Mouse (Mus musculus) MEL (cell line): ENCODE data around the gene Cul4a. TPM values are rescaled to one million over a fixed set of nuclear protein-coding genes. Genes with fewer than 3 reads are reported as not detected.
A peak's percentile ranks its signal among the peaks of the same experiment; 100 is the strongest.

Experiments
- DNase-seq: peaks from one replicate; pipeline ENCODE4 v3.0.0; 2011; ENCODE audit warnings: low read depth, low spot score
- H3K27ac ChIP-seq: 2 replicates; pipeline ENCODE4 v1.5.1; 2012; ENCODE audit warnings: low read depth, mild to moderate bottlenecking, control low read depth, low read length, moderate library complexity; ENCODE audit not compliant: control insufficient read depth
- H3K27me3 ChIP-seq, 2 experiments: fragments of 150-350 bp in 1 of 2; sonication (generic) in 1 of 2; 2 replicates each; pipeline ENCODE4 v1.6.1; 2012; ENCODE audit warnings: low read length in 2 of 2, mild to moderate bottlenecking in 2 of 2, improper control_type of control experiment in 1 of 2, moderate library complexity in 1 of 2; ENCODE audit not compliant: insufficient read depth in 2 of 2, control insufficient read depth in 1 of 2
- H3K36me3 ChIP-seq, 2 experiments: 2 replicates each; pipeline ENCODE4 v1.6.1; 2012 to 2014; ENCODE audit warnings: low read length in 2 of 2, improper control_type of control experiment in 1 of 2, inconsistent platforms in 1 of 2, mild to moderate bottlenecking in 1 of 2; ENCODE audit not compliant: insufficient read depth in 2 of 2, control insufficient read depth in 1 of 2
- H3K4me1 ChIP-seq, 2 experiments: fragments of 150-350 bp in 1 of 2; sonication (generic) in 1 of 2; 2 replicates each; pipeline ENCODE4 v1.6.1; 2012; ENCODE audit warnings: low read length in 2 of 2, improper control_type of control experiment in 1 of 2, mild to moderate bottlenecking in 1 of 2; ENCODE audit not compliant: insufficient read depth in 2 of 2, control insufficient read depth in 1 of 2
- H3K4me3 ChIP-seq, 2 experiments: fragments of 150-350 bp in 1 of 2; sonication (generic) in 1 of 2; 2 replicates each; pipeline ENCODE4 v1.5.1; 2012; ENCODE audit warnings: low read depth in 2 of 2, low read length in 2 of 2, mild to moderate bottlenecking in 2 of 2, moderate library complexity in 2 of 2, control low read depth in 1 of 2, improper control_type of control experiment in 1 of 2; ENCODE audit not compliant: control insufficient read depth in 1 of 2, insufficient read depth in 1 of 2
- H3K79me2 ChIP-seq: 2 replicates; pipeline ENCODE4 v1.6.1; 2012; ENCODE audit warnings: mild to moderate bottlenecking, low read length, moderate library complexity; ENCODE audit not compliant: control insufficient read depth, poor library complexity, insufficient read depth
- H3K9ac ChIP-seq: 2 replicates; pipeline ENCODE4 v1.6.1; 2012; ENCODE audit warnings: low read depth, mild to moderate bottlenecking, control low read depth, low read length, moderate library complexity; ENCODE audit not compliant: control insufficient read depth, poor library complexity, severe bottlenecking
- H3K9me3 ChIP-seq: fragments of 150-350 bp; sonication (generic); replicated peaks from 2 replicates; pipeline ENCODE4 v1.6.1; 2012; ENCODE audit warnings: mild to moderate bottlenecking, low read length, improper control_type of control experiment, moderate library complexity; ENCODE audit not compliant: insufficient read depth
- BHLHE40 ChIP-seq: IDR thresholded peaks from 2 replicates; pipeline ENCODE4 v1.6.1; 2012; ENCODE audit warnings: low read depth, mild to moderate bottlenecking, inconsistent platforms, low read length, improper control_type of control experiment, borderline replicate concordance
- CHD1 ChIP-seq: IDR thresholded peaks from 2 replicates; pipeline ENCODE4 v1.6.1; 2012; ENCODE audit warnings: low read depth, mild to moderate bottlenecking, inconsistent platforms, low read length, improper control_type of control experiment
- CTCF ChIP-seq, 3 experiments: IDR thresholded peaks in 2 of 3; conservative IDR thresholded peaks in 1 of 3; 2 replicates each; pipeline ENCODE4 v1.5.1; 2011 to 2012; ENCODE audit warnings: low read length in 3 of 3, low read depth in 2 of 3, mild to moderate bottlenecking in 2 of 3, improper control_type of control experiment in 1 of 3, inconsistent platforms in 1 of 3, mixed read lengths in 1 of 3, moderate library complexity in 1 of 3; ENCODE audit not compliant: control insufficient read depth in 1 of 3, insufficient read depth in 1 of 3, poor library complexity in 1 of 3, severe bottlenecking in 1 of 3
- E2F4 ChIP-seq: IDR thresholded peaks from 2 replicates; pipeline ENCODE4 v1.6.1; 2011; ENCODE audit warnings: low read depth, low read length, improper control_type of control experiment, borderline replicate concordance
- EP300 ChIP-seq, 2 experiments: IDR thresholded peaks; 2 replicates each; pipeline ENCODE4 v1.6.1; 2011; ENCODE audit warnings: improper control_type of control experiment in 2 of 2, low read length in 2 of 2, low read depth in 1 of 2, mild to moderate bottlenecking in 1 of 2
- ETS1 ChIP-seq: IDR thresholded peaks from 2 replicates; pipeline ENCODE4 v1.6.1; 2012; ENCODE audit warnings: low read depth, mild to moderate bottlenecking, inconsistent platforms, low read length, improper control_type of control experiment, moderate library complexity
- GABPA ChIP-seq: IDR thresholded peaks from 2 replicates; pipeline ENCODE4 v1.6.1; 2012; ENCODE audit warnings: low read depth, mild to moderate bottlenecking, inconsistent platforms, low read length, improper control_type of control experiment, moderate library complexity
- GATA1 ChIP-seq: IDR thresholded peaks from 2 replicates; pipeline ENCODE4 v1.6.1; 2011; ENCODE audit warnings: low read depth, low read length, improper control_type of control experiment
- HCFC1 ChIP-seq: IDR thresholded peaks from 2 replicates; pipeline ENCODE4 v1.6.1; 2012; ENCODE audit warnings: low read depth, mild to moderate bottlenecking, inconsistent platforms, low read length, improper control_type of control experiment, moderate library complexity
- KAT2A ChIP-seq: conservative IDR thresholded peaks from 2 replicates; pipeline ENCODE4 v1.6.1; 2012; ENCODE audit warnings: low read depth, low read length, improper control_type of control experiment, inconsistent platforms
- MAX ChIP-seq: IDR thresholded peaks from 2 replicates; pipeline ENCODE4 v1.6.1; 2011; ENCODE audit warnings: low read length, improper control_type of control experiment
- MAZ ChIP-seq: IDR thresholded peaks from 2 replicates; pipeline ENCODE4 v1.6.1; 2012; ENCODE audit warnings: low read depth, mild to moderate bottlenecking, inconsistent platforms, low read length, improper control_type of control experiment
- MYB ChIP-seq: IDR thresholded peaks from 2 replicates; pipeline ENCODE4 v1.6.1; 2011; ENCODE audit warnings: mild to moderate bottlenecking, low read depth, low read length, improper control_type of control experiment
- NELFE ChIP-seq: IDR thresholded peaks from 2 replicates; pipeline ENCODE4 v1.6.1; 2011; ENCODE audit warnings: low read depth, low read length, improper control_type of control experiment
- NRF1 ChIP-seq: IDR thresholded peaks from 2 replicates; pipeline ENCODE4 v1.6.1; 2014; ENCODE audit warnings: low read depth, mild to moderate bottlenecking, inconsistent platforms, low read length, improper control_type of control experiment, moderate library complexity; ENCODE audit not compliant: poor library complexity, insufficient read depth, severe bottlenecking
- POLR2AphosphoS5 ChIP-seq: IDR thresholded peaks from 2 replicates; pipeline ENCODE4 v1.6.1; 2012; ENCODE audit warnings: low read depth, borderline replicate concordance, mild to moderate bottlenecking, inconsistent platforms, low read length, moderate library complexity, mixed read lengths
- RAD21 ChIP-seq: IDR thresholded peaks from 2 replicates; pipeline ENCODE4 v1.6.1; 2011; ENCODE audit warnings: mild to moderate bottlenecking, low read depth, low read length, improper control_type of control experiment
- RCOR1 ChIP-seq: IDR thresholded peaks from 2 replicates; pipeline ENCODE4 v1.6.1; 2012; ENCODE audit warnings: low read depth, mild to moderate bottlenecking, inconsistent platforms, low read length, improper control_type of control experiment
- SIN3A ChIP-seq: IDR thresholded peaks from 2 replicates; pipeline ENCODE4 v1.6.1; 2012; ENCODE audit warnings: low read length, improper control_type of control experiment, inconsistent platforms
- TAL1 ChIP-seq: IDR thresholded peaks from 2 replicates; pipeline ENCODE4 v1.6.1; 2012; ENCODE audit warnings: mild to moderate bottlenecking, inconsistent platforms, low read length, moderate library complexity, mixed read lengths
- TCF12 ChIP-seq: IDR thresholded peaks from 2 replicates; pipeline ENCODE4 v1.6.1; 2014; ENCODE audit warnings: low read depth, mild to moderate bottlenecking, inconsistent platforms, low read length, improper control_type of control experiment, moderate library complexity
- USF2 ChIP-seq, 2 experiments: IDR thresholded peaks; 2 replicates each; pipeline ENCODE4 v1.6.1; 2011 to 2012; ENCODE audit warnings: improper control_type of control experiment in 2 of 2, low read length in 2 of 2, borderline replicate concordance in 1 of 2, inconsistent platforms in 1 of 2, low read depth in 1 of 2, mild to moderate bottlenecking in 1 of 2; ENCODE audit not compliant: insufficient read depth in 1 of 2
- ZKSCAN1 ChIP-seq: IDR thresholded peaks from 2 replicates; pipeline ENCODE4 v1.6.1; 2012; ENCODE audit warnings: low read depth, mild to moderate bottlenecking, inconsistent platforms, low read length, improper control_type of control experiment, moderate library complexity
- ZNF384 ChIP-seq: IDR thresholded peaks from 2 replicates; pipeline ENCODE4 v1.6.1; 2012; ENCODE audit warnings: low read depth, mild to moderate bottlenecking, inconsistent platforms, low read length, improper control_type of control experiment
- polyA plus RNA-seq, 2 experiments: library from polyadenylated mRNA; stranded (reverse) in 1 of 2; unstranded in 1 of 2; fragments of >175 nt in 1 of 2; fragments of >200 nt in 1 of 2; gene quantifications; 2 replicates each; pipeline versions ENCODE4 v1.2.1 to v1.2.4; 2012; ENCODE audit warnings: low replicate concordance in 2 of 2, low read depth in 1 of 2; ENCODE audit not compliant: insufficient read length in 2 of 2, insufficient read depth in 1 of 2, missing spikeins in 1 of 2
- total RNA-seq: library from RNA; depleted of rRNA; stranded (reverse); fragments of 300-350 nt; gene quantifications from 2 replicates; pipeline ENCODE4 v1.2.3, GENCODE M21; 2012

Gene Cul4a
- total and polyA plus RNA-seq, 3 experiments, result 56.2 to 131 (median 81.4) TPM

- TF ChIP-seq NRF1 (no peak), USF2 (IDR thresholded peaks at IDR 0.05; ENCODE audit: borderline replicate concordance in 1 of 2, insufficient read depth in 1 of 2, low read depth in 1 of 2, low read length in 2 of 2) (no peak), SIN3A (peak; percentile 79), HCFC1 (no peak), TCF12 (peak; percentile 96), ZNF384 (no peak), E2F4 (no peak), GABPA (no peak), ZKSCAN1 (no peak)
Observed at GRCm38 (mm10) chr8:13163563-13163962, 58.1 kb downstream of the Cul4a start (continued).

GRCm38 (mm10) chr8:13164361-13164760, 58.9 kb downstream of the Cul4a start:
- no peak for DNase-seq
- peaks cover 59% of the 10 kb centered on the region for H3K79me2 ChIP-seq
- no peak for TF ChIP-seq TCF12
- TF ChIP-seq BHLHE40, result no peak
- no peak for TF ChIP-seq RAD21
- no peak for TF ChIP-seq TAL1
- TF ChIP-seq NELFE, result no peak
- no peak for TF ChIP-seq CHD1
- no peak overlapping the region for H3K9ac ChIP-seq
- no peak overlapping the region for H3K4me3 ChIP-seq
- no peaks in the 10 kb centered on the region for H3K9me3 ChIP-seq
- no peak overlapping the region for H3K27ac ChIP-seq
- H3K27me3 ChIP-seq, result no peaks in the 10 kb centered on the region
- peaks cover 36 to 37% of the 10 kb centered on the region in 2 experiments for H3K36me3 ChIP-seq
- peaks cover 17 to 21% of the 10 kb centered on the region in 2 experiments for H3K4me1 ChIP-seq

- TF ChIP-seq USF2 (IDR thresholded peaks at IDR 0.05; ENCODE audit: borderline replicate concordance in 1 of 2, insufficient read depth in 1 of 2, low read depth in 1 of 2, low read length in 2 of 2) (no peak), RAD21 (no peak), POLR2AphosphoS5 (no peak), EP300 (IDR thresholded peaks at IDR 0.05; ENCODE audit: low read depth in 1 of 2, low read length in 2 of 2) (no peak), CTCF (IDR thresholded peaks at IDR 0.05 in 2 of 3, conservative IDR thresholded peaks at IDR 0.05 in 1 of 3; ENCODE audit: control insufficient read depth in 1 of 3, insufficient read depth in 1 of 3, low read depth in 2 of 3, low read length in 3 of 3, poor library complexity in 1 of 3, severe bottlenecking in 1 of 3) (no peak), ZKSCAN1 (no peak), ETS1 (no peak), MAZ (no peak), TAL1 (no peak), GATA1 (no peak), NELFE (no peak), ZNF384 (no peak), CHD1 (no peak), KAT2A (no peak), RCOR1 (no peak), HCFC1 (no peak), MYB (no peak), MAX (no peak)
- H3K79me2 ChIP-seq, result peaks cover 6% of the 10 kb centered on the region
- H3K36me3 ChIP-seq, result peaks cover 0 to 65% of the 10 kb centered on the region in 2 experiments; a peak in 2 of 4 replicates
- no peak overlapping the region for H3K27ac ChIP-seq
- no peaks in the 10 kb centered on the region; a peak in 1 of 4 replicates for H3K4me1 ChIP-seq
- H3K4me3 ChIP-seq, result no peak overlapping the region
- H3K27me3 ChIP-seq, result no peaks in the 10 kb centered on the region
- H3K9me3 ChIP-seq, result no peaks in the 10 kb centered on the region
- no peak overlapping the region for H3K9ac ChIP-seq
- no peak for DNase-seq
Observed at GRCm38 (mm10) chr8:13170510-13170909, 65.1 kb downstream of the Cul4a start.
